Mouse (Mus musculus) ES-Bruce4 (cell line): ENCODE measurements at regions not wholly inside any gene's neighbourhood (a gene's known extent, or its start where the extent isn't known, plus 50 kb on each side); places are given as distances from the start of the nearest gene placed in this dataset.

Experiments
- CTCF ChIP-seq: IDR thresholded peaks from one replicate; pipeline ENCODE4 v1.8.1; 2011; ENCODE audit warnings: low read depth, low read length
- POLR2A ChIP-seq: IDR thresholded peaks from one replicate; pipeline ENCODE4 v1.8.1; 2011; ENCODE audit warnings: low read length; ENCODE audit not compliant: insufficient read depth

DNA sequence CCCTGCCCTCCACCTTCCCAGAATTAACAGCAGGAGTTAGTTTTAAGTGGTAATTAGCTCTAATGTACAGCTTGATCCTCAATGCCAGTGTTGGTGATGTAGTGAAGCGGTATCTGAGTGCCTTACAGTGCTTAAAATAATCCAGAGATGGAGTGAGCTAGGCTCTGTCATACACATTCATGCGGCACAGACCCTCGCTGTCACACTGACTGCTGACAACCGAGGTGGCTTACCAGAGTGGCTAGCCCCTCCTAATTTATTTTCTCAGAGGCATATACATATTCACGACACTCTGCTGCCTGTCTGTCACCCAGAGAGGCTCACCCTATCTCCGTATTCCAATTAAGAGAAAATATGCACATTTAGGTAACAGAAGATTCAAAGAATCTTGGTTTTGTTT, 327.2 kb upstream of the Sox11 start:
- TF ChIP-seq CTCF (no peak), POLR2A (no peak)
